Mouse (Mus musculus): ENCODE data around the gene Pcnx4. TPM values are rescaled to one million over a fixed set of nuclear protein-coding genes. Genes with fewer than 3 reads are reported as not detected.
"Not testable (repeated sequence)": the region's sequence is repeated elsewhere in the genome, so short reads cannot be mapped to it uniquely, and the experiment has no call there.

The Pcnx4 gene
- polyA plus RNA-seq, 1 experiment: 4.8 TPM

GRCm38 (mm10) chr12:72585339-72585738 lies 49.2 kb downstream of the Pcnx4 start:
- TF ChIP-seq CTCF (IDR thresholded peaks at IDR 0.05; ENCODE audit: borderline replicate concordance, control insufficient read depth, extremely low read depth, insufficient read depth, low read length, poor library complexity) (no peak), POLR2A (IDR thresholded peaks at IDR 0.05; ENCODE audit: control insufficient read depth, extremely low read depth, insufficient read depth, low read length, poor library complexity) (no peak)
- Histone ChIP-seq H3K27ac (ENCODE audit: control insufficient read depth, insufficient read depth, low read length) (no peak overlapping the region), H3K4me1 (replicated peaks; ENCODE audit: control insufficient read depth, insufficient read depth, low read length) (no peaks in the 10 kb centered on the region), H3K4me3 (ENCODE audit: control insufficient read depth, insufficient read depth, low read length) (no peak overlapping the region), H3K36me3 (ENCODE audit: control insufficient read depth, insufficient read depth, low read length) (no peaks in the 10 kb centered on the region), H3K27me3 (ENCODE audit: control insufficient read depth, insufficient read depth, low read length) (no peaks in the 10 kb centered on the region)
- WGBS: 30% methylated on average over 1 of the region's 1 CpGs
- DNase-seq: no peak

- no peak for TF ChIP-seq POLR2A (IDR thresholded peaks at IDR 0.05; ENCODE audit: control insufficient read depth, extremely low read depth, insufficient read depth, low read length, poor library complexity)
- no peak for TF ChIP-seq CTCF (IDR thresholded peaks at IDR 0.05; ENCODE audit: borderline replicate concordance, control insufficient read depth, extremely low read depth, insufficient read depth, low read length, poor library complexity)
- Histone ChIP-seq H3K27ac (ENCODE audit: control insufficient read depth, insufficient read depth, low read length) (no peak overlapping the region), H3K4me3 (ENCODE audit: control insufficient read depth, insufficient read depth, low read length) (no peak overlapping the region), H3K36me3 (ENCODE audit: control insufficient read depth, insufficient read depth, low read length) (no peaks in the 10 kb centered on the region), H3K4me1 (replicated peaks; ENCODE audit: control insufficient read depth, insufficient read depth, low read length) (no peaks in the 10 kb centered on the region), H3K27me3 (ENCODE audit: control insufficient read depth, insufficient read depth, low read length) (no peaks in the 10 kb centered on the region)
- DNase-seq: no peak
These were observed 56.8 kb downstream of the Pcnx4 start for GRCm38 (mm10) chr12:72592991-72593390.

GRCm38 (mm10) chr12:72594001-72594400 lies 57.8 kb downstream of the Pcnx4 start:
- 84% methylated on average over 2 of the region's 2 CpGs for WGBS
- no peaks in the 10 kb centered on the region for H3K4me1 ChIP-seq (replicated peaks; ENCODE audit: control insufficient read depth, insufficient read depth, low read length)

GRCm38 (mm10) chr12:72598731-72599130 lies 62.5 kb downstream of the Pcnx4 start:
- H3K27me3 ChIP-seq (ENCODE audit: control insufficient read depth, insufficient read depth, low read length); H3K4me3 ChIP-seq (ENCODE audit: control insufficient read depth, insufficient read depth, low read length); H3K4me1 ChIP-seq (replicated peaks; ENCODE audit: control insufficient read depth, insufficient read depth, low read length); H3K27ac ChIP-seq (ENCODE audit: control insufficient read depth, insufficient read depth, low read length); DNase-seq; H3K36me3 ChIP-seq (ENCODE audit: control insufficient read depth, insufficient read depth, low read length): not testable (repeated sequence)
- WGBS: 49% methylated on average over 2 of the region's 2 CpGs

More at GRCm38 (mm10) chr12:72594001-72594400, 57.8 kb downstream of the Pcnx4 start:
- no peak overlapping the region for H3K27ac ChIP-seq (ENCODE audit: control insufficient read depth, insufficient read depth, low read length)
- TF ChIP-seq CTCF (IDR thresholded peaks at IDR 0.05; ENCODE audit: borderline replicate concordance, control insufficient read depth, extremely low read depth, insufficient read depth, low read length, poor library complexity) (no peak), POLR2A (IDR thresholded peaks at IDR 0.05; ENCODE audit: control insufficient read depth, extremely low read depth, insufficient read depth, low read length, poor library complexity) (no peak)
- no peak overlapping the region for H3K4me3 ChIP-seq (ENCODE audit: control insufficient read depth, insufficient read depth, low read length)
- H3K36me3 ChIP-seq (ENCODE audit: control insufficient read depth, insufficient read depth, low read length): no peaks in the 10 kb centered on the region
- no peaks in the 10 kb centered on the region for H3K27me3 ChIP-seq (ENCODE audit: control insufficient read depth, insufficient read depth, low read length)
- DNase-seq: no peak

GRCm38 (mm10) chr12:72612053-72612452 lies 75.9 kb downstream of the Pcnx4 start:
- WGBS: 97% methylated on average over 3 of the region's 3 CpGs
- no peak for DNase-seq
- Histone ChIP-seq H3K4me3 (ENCODE audit: control insufficient read depth, insufficient read depth, low read length) (no peak overlapping the region), H3K27me3 (ENCODE audit: control insufficient read depth, insufficient read depth, low read length) (no peaks in the 10 kb centered on the region), H3K36me3 (ENCODE audit: control insufficient read depth, insufficient read depth, low read length) (no peaks in the 10 kb centered on the region), H3K4me1 (replicated peaks; ENCODE audit: control insufficient read depth, insufficient read depth, low read length) (no peaks in the 10 kb centered on the region), H3K27ac (ENCODE audit: control insufficient read depth, insufficient read depth, low read length) (no peak overlapping the region)
- no peak for TF ChIP-seq POLR2A (IDR thresholded peaks at IDR 0.05; ENCODE audit: control insufficient read depth, extremely low read depth, insufficient read depth, low read length, poor library complexity)
- TF ChIP-seq CTCF (IDR thresholded peaks at IDR 0.05; ENCODE audit: borderline replicate concordance, control insufficient read depth, extremely low read depth, insufficient read depth, low read length, poor library complexity): no peak

GRCm38 (mm10) chr12:72620856-72621255 lies 84.7 kb downstream of the Pcnx4 start:
- H3K27me3 ChIP-seq (ENCODE audit: control insufficient read depth, insufficient read depth, low read length): no peaks in the 10 kb centered on the region
- H3K27ac ChIP-seq (ENCODE audit: control insufficient read depth, insufficient read depth, low read length): no peak overlapping the region
- no peak for TF ChIP-seq POLR2A (IDR thresholded peaks at IDR 0.05; ENCODE audit: control insufficient read depth, extremely low read depth, insufficient read depth, low read length, poor library complexity)
- TF ChIP-seq CTCF (IDR thresholded peaks at IDR 0.05; ENCODE audit: borderline replicate concordance, control insufficient read depth, extremely low read depth, insufficient read depth, low read length, poor library complexity): no peak
- WGBS: 98% methylated on average over 7 of the region's 7 CpGs
- H3K4me3 ChIP-seq (ENCODE audit: control insufficient read depth, insufficient read depth, low read length): no peak overlapping the region
- no peaks in the 10 kb centered on the region for H3K4me1 ChIP-seq (replicated peaks; ENCODE audit: control insufficient read depth, insufficient read depth, low read length)
- DNase-seq: no peak
- H3K36me3 ChIP-seq (ENCODE audit: control insufficient read depth, insufficient read depth, low read length): no peaks in the 10 kb centered on the region

GRCm38 (mm10) chr12:72621441-72621840 lies 85.3 kb downstream of the Pcnx4 start:
- TF ChIP-seq POLR2A (IDR thresholded peaks at IDR 0.05; ENCODE audit: control insufficient read depth, extremely low read depth, insufficient read depth, low read length, poor library complexity) (no peak), CTCF (IDR thresholded peaks at IDR 0.05; ENCODE audit: borderline replicate concordance, control insufficient read depth, extremely low read depth, insufficient read depth, low read length, poor library complexity) (no peak)
- DNase-seq: no peak
- Histone ChIP-seq H3K27me3 (ENCODE audit: control insufficient read depth, insufficient read depth, low read length) (no peaks in the 10 kb centered on the region), H3K27ac (ENCODE audit: control insufficient read depth, insufficient read depth, low read length) (no peak overlapping the region), H3K4me1 (replicated peaks; ENCODE audit: control insufficient read depth, insufficient read depth, low read length) (no peaks in the 10 kb centered on the region), H3K4me3 (ENCODE audit: control insufficient read depth, insufficient read depth, low read length) (no peak overlapping the region), H3K36me3 (ENCODE audit: control insufficient read depth, insufficient read depth, low read length) (no peaks in the 10 kb centered on the region)
- 10% methylated on average over 1 of the region's 1 CpGs for WGBS

Measured in thymus, adult 2 months (tissue).